Mouse (Mus musculus) testis, adult 2 months (tissue): Measurements from ENCODE around the gene Mgst3.

Experiments
- CTCF ChIP-seq: fragments of 200-500 bp; IDR thresholded peaks from 2 replicates; pipeline ENCODE4 v1.5.1; 2012; ENCODE audit warnings: low read depth, mild to moderate bottlenecking, inconsistent platforms, low read length, moderate library complexity; ENCODE audit not compliant: control insufficient read depth, insufficient read depth, insufficient replicate concordance
- POLR2A ChIP-seq: fragments of 200-500 bp; IDR thresholded peaks from 2 replicates; pipeline ENCODE4 v1.6.1; 2012; ENCODE audit warnings: low read depth, mild to moderate bottlenecking, inconsistent platforms, low read length, moderate library complexity; ENCODE audit not compliant: control insufficient read depth

DNA sequence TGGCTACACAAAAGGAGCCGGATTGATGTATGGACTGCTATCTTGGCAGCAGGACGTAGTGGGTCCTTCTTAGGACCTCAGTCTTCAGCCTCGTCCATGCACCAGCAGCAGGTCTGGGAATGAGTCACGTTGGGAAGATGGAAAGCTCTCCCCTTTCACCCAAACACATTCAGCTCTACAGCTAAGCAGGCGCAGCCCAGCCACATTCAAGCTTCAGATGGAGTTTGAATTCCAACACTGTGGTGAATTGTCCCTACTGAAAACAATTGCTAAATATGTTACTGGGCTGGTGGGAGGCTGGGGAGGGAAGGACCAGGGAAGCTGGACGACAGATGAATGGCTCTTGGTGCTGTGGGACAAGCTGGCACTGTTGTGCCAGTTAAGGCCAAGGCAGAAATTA lies 5.1 kb downstream of the Mgst3 start:
- TF ChIP-seq CTCF (no peak), POLR2A (no peak)
